Mouse (Mus musculus) testis, adult 2 months (tissue): ENCODE data around the gene Phf7.

ENCODE experiments used
- CTCF ChIP-seq: fragments of 200-500 bp; IDR thresholded peaks from 2 replicates; pipeline ENCODE4 v1.5.1; 2012; ENCODE audit warnings: low read depth, mild to moderate bottlenecking, inconsistent platforms, low read length, moderate library complexity; ENCODE audit not compliant: control insufficient read depth, insufficient read depth, insufficient replicate concordance
- POLR2A ChIP-seq: fragments of 200-500 bp; IDR thresholded peaks from 2 replicates; pipeline ENCODE4 v1.6.1; 2012; ENCODE audit warnings: low read depth, mild to moderate bottlenecking, inconsistent platforms, low read length, moderate library complexity; ENCODE audit not compliant: control insufficient read depth

GRCm38 (mm10) chr14:31233070-31233995 is 17.8 kb downstream of the Phf7 start:
- TF ChIP-seq POLR2A (no peak), CTCF (no peak)
